Mouse (Mus musculus) kidney, adult 11 months (tissue): ENCODE measurements around the gene Unc93a2.
"Not testable (repeated sequence)": the region's sequence is repeated elsewhere in the genome, so short reads cannot be mapped to it uniquely, and the experiment has no call there.

Experiments used
- DNase-seq: peaks from one replicate; pipeline ENCODE4 v3.0.0; 2022

The Unc93a2 gene

DNA sequence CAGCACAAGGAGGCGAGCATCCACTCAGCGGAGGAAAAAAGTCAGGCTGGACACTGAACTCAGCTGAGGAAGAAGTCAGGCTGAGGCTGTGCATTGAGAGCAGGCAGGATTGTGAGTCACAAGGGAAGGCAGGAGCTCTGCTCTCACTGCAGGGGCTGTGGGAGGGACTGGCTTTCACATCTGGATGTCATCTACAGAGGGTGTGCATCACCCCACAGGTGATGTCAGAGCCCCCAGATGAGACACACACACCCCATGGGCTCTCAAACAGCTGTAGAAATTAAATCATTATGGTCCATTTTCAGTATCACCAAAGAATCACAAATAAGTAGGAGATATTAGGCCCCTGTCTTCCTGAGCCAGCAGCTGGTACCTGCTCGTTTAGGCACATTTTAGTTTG, at the start of gene Unc93a2:
Gene Unc93a2 (minus strand): TSS at position 101 of the 400 bp plus-strand sequence.
- not testable (repeated sequence) for DNase-seq

DNA sequence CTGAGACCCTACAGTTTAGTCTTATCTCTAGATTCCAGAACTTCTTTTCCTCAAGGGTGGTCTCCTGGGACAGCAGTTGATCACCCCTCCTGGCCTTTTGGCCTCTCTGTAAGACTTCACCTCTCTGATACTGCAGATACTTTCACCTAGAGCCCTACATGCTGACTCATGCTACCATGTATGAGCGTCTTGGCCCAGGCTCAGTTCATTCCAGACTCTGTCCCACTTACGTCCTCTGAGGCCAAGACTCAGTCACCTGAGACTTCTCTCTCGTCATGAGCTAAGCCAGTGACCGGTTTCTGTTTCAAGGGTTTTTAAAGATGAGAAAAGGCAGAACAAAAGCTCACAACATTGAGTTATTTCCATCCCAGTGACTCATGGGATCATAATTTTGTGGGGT, 48.9 kb upstream of the Unc93a2 start:
- DNase-seq = not testable (repeated sequence)

DNA sequence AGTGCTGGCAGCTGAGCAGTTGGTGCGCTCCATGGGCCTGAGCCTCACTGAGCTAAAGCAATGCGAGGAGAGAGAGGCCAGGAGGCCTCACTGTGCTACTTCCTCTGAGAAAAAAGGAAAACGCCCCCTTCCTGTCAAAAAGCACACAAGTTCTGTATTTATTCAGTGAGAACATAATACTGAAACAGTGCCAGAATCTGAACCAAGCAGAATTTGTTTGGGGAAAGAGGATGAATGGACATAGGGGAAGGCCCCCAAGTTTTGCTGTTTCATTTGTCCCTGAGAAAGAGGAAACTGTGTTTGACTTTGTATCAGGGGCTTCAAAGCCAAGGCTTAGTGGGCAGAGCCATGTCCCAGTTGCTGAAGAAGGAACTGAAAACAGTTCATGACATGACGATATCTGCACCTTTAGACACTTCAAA, 45.0 kb upstream of the Unc93a2 start:
- not testable (repeated sequence) for DNase-seq

GRCm38 (mm10) chr17:7420191-7420973, 35.1 kb upstream of the Unc93a2 start:
- not testable (repeated sequence) for DNase-seq

- not testable (repeated sequence) for DNase-seq
These were observed 29.5 kb upstream of the Unc93a2 start for GRCm38 (mm10) chr17:7414601-7415310.

GRCm38 (mm10) chr17:7413336-7413735, 28.1 kb upstream of the Unc93a2 start:
- DNase-seq = not testable (repeated sequence)

DNA sequence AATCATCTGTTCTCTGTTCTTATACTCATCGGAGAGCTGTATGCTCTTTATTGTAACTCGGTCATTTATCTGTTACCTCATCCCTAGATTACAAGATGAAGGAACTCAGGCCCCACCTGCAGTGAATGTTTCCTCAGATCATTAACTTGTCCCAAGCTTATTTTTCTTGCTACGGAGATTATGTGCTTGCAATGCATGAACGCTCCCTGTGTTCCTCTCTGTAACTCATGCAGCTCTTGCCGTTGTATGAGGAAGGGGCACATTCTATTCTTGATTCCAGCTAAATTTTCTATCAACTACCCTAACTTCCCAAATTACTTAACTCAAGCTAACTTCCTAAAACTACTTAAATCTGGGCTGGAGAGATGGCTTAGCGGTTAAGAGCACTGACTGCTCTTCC, 14.5 kb upstream of the Unc93a2 start:
- DNase-seq = not testable (repeated sequence)

GRCm38 (mm10) chr17:7398198-7398847, 13.1 kb upstream of the Unc93a2 start:
- DNase-seq = not testable (repeated sequence)

GRCm38 (mm10) chr17:7397079-7397478, 11.8 kb upstream of the Unc93a2 start:
- DNase-seq = not testable (repeated sequence)

GRCm38 (mm10) chr17:7396288-7396687, 11.0 kb upstream of the Unc93a2 start:
- not testable (repeated sequence) for DNase-seq

DNA sequence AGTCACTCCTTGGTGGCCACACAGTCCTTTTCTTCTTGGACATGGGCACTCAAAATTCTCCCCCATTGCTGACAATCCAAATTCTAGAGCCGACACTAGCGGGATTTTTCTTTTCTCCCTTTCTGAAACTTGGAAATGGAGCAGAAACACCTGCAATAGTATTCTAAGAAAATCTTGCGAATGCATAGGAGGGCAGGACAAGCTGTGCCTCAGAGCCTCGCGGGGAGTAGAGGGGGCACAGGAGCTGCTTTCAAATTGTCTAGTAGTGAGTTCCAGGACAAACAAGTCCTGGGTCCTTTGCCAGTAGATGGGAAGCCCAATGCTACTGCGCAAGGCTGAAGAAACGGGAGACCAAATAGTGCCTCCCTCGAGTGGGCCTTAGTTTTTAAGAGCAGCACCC, 10.4 kb upstream of the Unc93a2 start:
- not testable (repeated sequence) for DNase-seq

GRCm38 (mm10) chr17:7395116-7395515, 9.9 kb upstream of the Unc93a2 start:
- DNase-seq = not testable (repeated sequence)

DNA sequence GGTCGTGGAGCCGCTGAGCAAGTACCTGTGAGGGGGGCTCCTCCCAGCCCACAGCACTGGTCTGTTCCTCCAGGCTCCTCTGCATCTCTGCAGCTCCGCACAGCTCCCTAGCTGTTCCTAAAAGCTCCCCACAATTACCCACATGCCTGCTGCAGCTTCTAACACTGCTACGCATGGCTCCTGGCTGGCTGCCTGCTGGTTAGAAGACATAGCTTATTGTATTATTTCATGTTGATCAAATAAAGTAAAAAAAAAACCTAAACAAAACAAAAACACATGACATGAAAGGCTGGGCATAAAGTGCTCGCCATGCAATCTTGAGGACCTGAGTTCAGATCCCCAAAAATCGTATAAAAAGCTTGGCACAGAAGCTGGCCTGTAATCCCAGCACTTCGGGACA, 4.6 kb upstream of the Unc93a2 start:
- DNase-seq = not testable (repeated sequence)

- DNase-seq = not testable (repeated sequence)
These were observed 3.7 kb upstream of the Unc93a2 start for GRCm38 (mm10) chr17:7388958-7389356.

DNA sequence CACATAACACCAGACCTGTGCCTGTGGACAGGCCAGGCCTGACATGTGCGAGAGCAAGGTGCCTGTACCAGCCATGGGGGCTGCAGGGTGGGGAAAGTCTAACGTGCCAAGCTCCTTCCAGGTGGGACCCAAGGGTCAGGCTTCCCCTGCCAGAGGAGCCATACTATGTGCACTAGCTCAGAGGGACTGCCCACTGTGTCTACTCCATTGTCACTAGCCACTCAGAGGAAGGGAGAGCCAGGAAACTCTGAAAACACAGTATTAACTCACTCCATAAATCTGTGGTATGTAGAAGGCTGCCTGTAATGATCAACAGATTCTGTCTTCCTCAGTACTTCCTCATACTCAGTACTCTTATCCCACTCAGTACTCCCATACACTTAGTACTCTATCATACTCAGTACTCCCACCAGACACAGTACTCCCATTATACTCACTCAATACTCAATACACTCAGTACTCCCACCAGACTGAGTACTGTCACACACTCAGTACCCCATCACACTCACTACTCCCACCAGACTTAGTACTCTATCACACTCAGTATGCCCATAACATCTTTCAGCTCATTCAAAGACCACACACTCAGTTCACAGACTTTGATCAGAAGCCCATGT, 3.2 kb upstream of the Unc93a2 start:
- not testable (repeated sequence) for DNase-seq

- DNase-seq = not testable (repeated sequence)
These were observed 752 bp upstream of the Unc93a2 start for GRCm38 (mm10) chr17:7386016-7386415.

DNA sequence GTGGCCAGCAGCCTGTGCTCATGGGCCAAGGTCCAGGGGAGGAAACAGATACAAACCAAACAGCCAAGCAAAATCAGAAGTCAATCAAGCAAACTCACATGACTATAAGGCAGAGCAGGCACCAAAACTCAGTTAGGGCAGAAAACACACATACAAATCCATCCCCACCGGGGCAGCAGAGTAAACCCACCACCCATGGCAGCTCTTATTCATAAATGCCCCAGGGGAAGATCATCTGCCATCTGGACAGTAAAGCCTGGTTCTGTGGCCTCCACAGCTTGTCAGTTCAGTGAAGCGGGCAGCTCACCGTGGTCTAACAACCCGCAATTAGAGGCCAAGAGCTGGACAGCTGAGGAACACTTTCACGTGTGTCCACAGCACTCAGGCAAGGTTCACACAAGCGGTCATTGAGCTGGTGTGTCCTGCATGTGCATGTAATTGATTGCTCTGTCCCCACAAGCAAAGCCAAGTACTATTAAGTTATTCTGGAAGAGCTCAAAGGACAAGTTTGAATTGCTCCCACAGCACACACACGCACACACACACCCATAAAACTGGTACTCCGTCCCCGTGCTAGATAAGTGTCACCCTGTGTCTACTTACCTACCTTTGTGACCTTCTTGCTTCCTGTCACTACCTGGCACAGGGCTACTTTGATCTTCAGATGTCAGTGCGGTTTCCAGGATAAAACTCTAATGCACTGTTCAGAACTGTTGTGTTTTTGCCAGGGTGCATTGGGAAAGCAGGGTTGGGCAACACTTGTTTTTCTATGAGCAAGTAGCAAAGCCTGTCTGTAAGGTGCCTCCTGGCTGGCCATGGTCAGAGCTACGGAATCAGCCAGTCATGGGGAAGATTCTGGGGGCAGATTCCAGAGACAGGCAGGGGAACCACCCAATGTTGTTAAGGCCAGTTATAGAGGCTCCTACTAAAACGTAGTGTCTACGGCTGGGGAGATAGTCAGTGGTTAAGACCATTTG, 1.8 kb downstream of the Unc93a2 start:
- not testable (repeated sequence) for DNase-seq

DNA sequence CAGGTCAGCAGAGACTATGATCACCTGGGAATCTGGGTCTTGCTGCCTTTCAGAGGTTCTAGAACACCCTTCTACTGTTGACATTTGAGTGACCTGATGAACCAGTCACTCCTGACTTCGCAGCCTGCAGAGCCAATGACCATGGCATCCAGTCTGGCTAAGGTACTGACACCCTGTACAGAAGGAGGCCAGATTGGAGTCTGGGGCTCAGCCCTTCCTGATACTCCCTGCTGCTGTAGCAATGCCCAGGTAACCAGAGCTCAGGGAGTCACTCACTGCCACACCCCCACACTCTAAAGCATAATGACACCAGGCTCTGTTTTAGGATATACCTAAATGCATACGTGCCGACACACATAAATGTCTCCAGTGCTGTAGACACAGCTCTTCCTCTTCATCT, 2.6 kb downstream of the Unc93a2 start:
- not testable (repeated sequence) for DNase-seq

- not testable (repeated sequence) for DNase-seq
These were observed 7.4 kb downstream of the Unc93a2 start for GRCm38 (mm10) chr17:7377907-7378306.

GRCm38 (mm10) chr17:7376951-7377700, 8.1 kb downstream of the Unc93a2 start:
- not testable (repeated sequence) for DNase-seq

GRCm38 (mm10) chr17:7371879-7372278, 13.4 kb downstream of the Unc93a2 start, which contains the start of gene Gm49630:
Gene Gm49630, minus strand, starts transcription at chr17:7371979.
- DNase-seq = not testable (repeated sequence)
